Mouse (Mus musculus): ENCODE data around the gene 1700023F06Rik.

- TF ChIP-seq CTCF (IDR thresholded peaks at IDR 0.05; ENCODE audit: borderline replicate concordance, insufficient read depth, low read depth, low read length) (no peak), POLR2A (IDR thresholded peaks at IDR 0.05; ENCODE audit: borderline replicate concordance, insufficient read depth, low read length) (peak; percentile 75)
Measured at GRCm38 (mm10) chr11:103198911-103199803, 9.2 kb downstream of the 1700023F06Rik start.
